Mouse (Mus musculus): Measurements from ENCODE around the gene Atxn7l2.

Gene Atxn7l2

GRCm38 (mm10) chr3:108204470-108204869, 6.3 kb downstream of the Atxn7l2 start:
- no peak for DNase-seq

- DNase-seq: peak; percentile 66
These were observed 7.0 kb downstream of the Atxn7l2 start for GRCm38 (mm10) chr3:108203621-108204325.

- DNase-seq: no peak
These were observed 7.5 kb downstream of the Atxn7l2 start for GRCm38 (mm10) chr3:108203212-108203611.

GRCm38 (mm10) chr3:108202506-108202905, 8.2 kb downstream of the Atxn7l2 start:
- no peak for DNase-seq

GRCm38 (mm10) chr3:108200329-108201323, 10.1 kb downstream of the Atxn7l2 start, which contains the start of gene Cyb561d1:
TSS of gene Cyb561d1 (minus strand) at chr3:108201212.
- peak; percentile 89 for DNase-seq

GRCm38 (mm10) chr3:108199231-108199630, 11.5 kb downstream of the Atxn7l2 start:
- DNase-seq: no peak

- peak; percentile 82 for DNase-seq
These were observed 13.7 kb downstream of the Atxn7l2 start for GRCm38 (mm10) chr3:108197066-108197497.

GRCm38 (mm10) chr3:108195941-108196590, 14.7 kb downstream of the Atxn7l2 start:
- peak; percentile 49 for DNase-seq

GRCm38 (mm10) chr3:108195287-108195686, 15.4 kb downstream of the Atxn7l2 start:
- no peak for DNase-seq

GRCm38 (mm10) chr3:108193686-108194085, 17.0 kb downstream of the Atxn7l2 start:
- DNase-seq: no peak

GRCm38 (mm10) chr3:108189897-108190296, 20.8 kb downstream of the Atxn7l2 start:
- no peak for DNase-seq

- no peak for DNase-seq
These were observed 21.8 kb downstream of the Atxn7l2 start for GRCm38 (mm10) chr3:108188716-108189490.

- no peak for DNase-seq
These were observed 23.5 kb downstream of the Atxn7l2 start for GRCm38 (mm10) chr3:108187111-108187795.

GRCm38 (mm10) chr3:108186098-108187047, 24.4 kb downstream of the Atxn7l2 start, which contains the start of gene Amigo1:
TSS of gene Amigo1 (plus strand) at chr3:108186335.
- peak; percentile 72 for DNase-seq

GRCm38 (mm10) chr3:108185460-108186097, 25.2 kb downstream of the Atxn7l2 start:
- DNase-seq: no peak

GRCm38 (mm10) chr3:108184742-108185141, 26.0 kb downstream of the Atxn7l2 start:
- DNase-seq: no peak

GRCm38 (mm10) chr3:108180514-108180913, 30.2 kb downstream of the Atxn7l2 start:
- DNase-seq: no peak

GRCm38 (mm10) chr3:108178756-108179715, 31.7 kb downstream of the Atxn7l2 start:
- DNase-seq: no peak

Measured in right cerebral cortex, postnatal 25 days (tissue).